Mouse (Mus musculus) cerebellum, adult 2 months (tissue): Measurements from ENCODE around the gene Eno1. TPM values are rescaled to one million over a fixed set of nuclear protein-coding genes. Genes with fewer than 3 reads are reported as not detected.

Experiments
- DNase-seq, 2 experiments: peaks; one replicate each; pipeline ENCODE4 v3.0.0; 2021
- H3K27ac ChIP-seq: fragments of 200-500 bp; 2 replicates; pipeline ENCODE4 v1.5.1; 2012; ENCODE audit warnings: low read length, control low read depth, inconsistent platforms; ENCODE audit not compliant: insufficient read depth
- H3K27me3 ChIP-seq: fragments of 200-500 bp; 2 replicates; pipeline ENCODE4 v1.6.1; 2012; ENCODE audit warnings: inconsistent platforms, mild to moderate bottlenecking, low read length, moderate library complexity; ENCODE audit not compliant: control insufficient read depth, insufficient read depth
- H3K4me1 ChIP-seq: fragments of 200-500 bp; 2 replicates; pipeline ENCODE4 v1.6.1; 2011; ENCODE audit warnings: low read length; ENCODE audit not compliant: control insufficient read depth, insufficient read depth
- H3K4me3 ChIP-seq: fragments of 200-500 bp; replicated peaks from 2 replicates; pipeline ENCODE3; 2011; ENCODE audit warnings: mild to moderate bottlenecking, low read depth, low read length, control low read depth; ENCODE audit not compliant: insufficient read depth
- CTCF ChIP-seq: fragments of 200-500 bp; IDR thresholded peaks from 2 replicates; pipeline ENCODE4 v1.5.1; 2011; ENCODE audit warnings: low read depth, mild to moderate bottlenecking, control low read depth, low read length, moderate library complexity, borderline replicate concordance; ENCODE audit not compliant: insufficient read depth
- POLR2A ChIP-seq: fragments of 200-500 bp; IDR thresholded peaks from 2 replicates; pipeline ENCODE4 v1.6.1; 2011; ENCODE audit warnings: low read length, control low read depth, borderline replicate concordance; ENCODE audit not compliant: insufficient read depth
- WGBS: fragments of 180-500 bp; shearing (Covaris S2); methylation state at CpG from one replicate; pipeline ENCODE4 v1.1.7; 2018; 5-methylcytosine and 5-hydroxymethylcytosine counted together
- polyA plus RNA-seq: library from polyadenylated mRNA; depleted of rRNA; stranded (reverse); fragments of >200 nt; gene quantifications from 2 replicates; pipeline ENCODE4 v1.2.3, GENCODE M21; 2012

Eno1 gene
- polyA plus RNA-seq, 1 experiment: 918 TPM

GRCm38 (mm10) chr4:150259577-150259976, 23.1 kb downstream of the Eno1 start:
- Histone ChIP-seq H3K4me3 (no peak overlapping the region), H3K27me3 (no peaks in the 10 kb centered on the region), H3K4me1 (peaks cover 28% of the 10 kb centered on the region), H3K27ac (no peak overlapping the region)
- no peak for DNase-seq
- WGBS: 96% methylated on average over 7 of the region's 7 CpGs
- TF ChIP-seq POLR2A (no peak), CTCF (no peak)

GRCm38 (mm10) chr4:150260111-150260510, 23.6 kb downstream of the Eno1 start:
- peaks cover 22% of the 10 kb centered on the region for H3K4me1 ChIP-seq
- WGBS: 89% methylated on average over 7 of the region's 7 CpGs
- no peak for DNase-seq
- no peak overlapping the region for H3K4me3 ChIP-seq
- TF ChIP-seq POLR2A (no peak), CTCF (no peak)
- no peak overlapping the region for H3K27ac ChIP-seq
- no peaks in the 10 kb centered on the region for H3K27me3 ChIP-seq

- Histone ChIP-seq H3K4me3 (no peak overlapping the region), H3K27me3 (no peaks in the 10 kb centered on the region), H3K27ac (no peak overlapping the region), H3K4me1 (peaks cover 20% of the 10 kb centered on the region)
- TF ChIP-seq POLR2A (no peak), CTCF (no peak)
- no peak for DNase-seq
- WGBS: 70% methylated on average over 6 of the region's 6 CpGs
Measured at GRCm38 (mm10) chr4:150260745-150261144, 24.2 kb downstream of the Eno1 start.

GRCm38 (mm10) chr4:150262301-150262700, 25.8 kb downstream of the Eno1 start:
- no peak for DNase-seq
- Histone ChIP-seq H3K27me3 (no peaks in the 10 kb centered on the region), H3K4me1 (peaks cover 20% of the 10 kb centered on the region), H3K4me3 (no peak overlapping the region), H3K27ac (no peak overlapping the region)
- TF ChIP-seq POLR2A (no peak), CTCF (no peak)
- WGBS: 81% methylated on average over 8 of the region's 8 CpGs

GRCm38 (mm10) chr4:150264903-150265302, 28.4 kb downstream of the Eno1 start:
- 78% methylated on average over 7 of the region's 7 CpGs for WGBS
- peaks cover under 1% of the 10 kb centered on the region; the same call in 1 of the 2 replicates for H3K4me1 ChIP-seq
- TF ChIP-seq POLR2A: no peak
- peak; percentile 40; the same call in 1 of the 2 replicates for TF ChIP-seq CTCF
- H3K27ac ChIP-seq: no peak overlapping the region
- H3K4me3 ChIP-seq: no peak overlapping the region
- no peak for DNase-seq
- no peaks in the 10 kb centered on the region for H3K27me3 ChIP-seq

GRCm38 (mm10) chr4:150265471-150265870, 28.9 kb downstream of the Eno1 start:
- TF ChIP-seq CTCF (no peak), POLR2A (no peak)

GRCm38 (mm10) chr4:150266655-150267223, 30.2 kb downstream of the Eno1 start:
- 55% methylated on average over 21 of the region's 21 CpGs for WGBS
- TF ChIP-seq POLR2A (no peak), CTCF (no peak)
- no peak overlapping the region for H3K27ac ChIP-seq

More at GRCm38 (mm10) chr4:150265471-150265870, 28.9 kb downstream of the Eno1 start:
- Histone ChIP-seq H3K4me3 (no peak overlapping the region), H3K27ac (no peak overlapping the region), H3K27me3 (no peaks in the 10 kb centered on the region), H3K4me1 (no peaks in the 10 kb centered on the region)
- WGBS: 82% methylated on average over 5 of the region's 5 CpGs
- no peak for DNase-seq

More at GRCm38 (mm10) chr4:150266655-150267223, 30.2 kb downstream of the Eno1 start:
- H3K27me3 ChIP-seq: no peaks in the 10 kb centered on the region
- no peak overlapping the region for H3K4me3 ChIP-seq
- DNase-seq: no peak
- H3K4me1 ChIP-seq: no peaks in the 10 kb centered on the region
